Mouse (Mus musculus) megakaryocyte, adult 5-6 weeks (primary cell): ENCODE measurements at regions not wholly inside any gene's neighbourhood (a gene's known extent, or its start where the extent isn't known, plus 50 kb on each side); places are given as distances from the start of the nearest gene placed in this dataset.

Experiments
- ATAC-seq: 2 replicates; pipeline ENCODE4 v1.8.0; 2016; ENCODE audit warnings: mild to moderate bottlenecking, inconsistent platforms; ENCODE audit not compliant: poor library complexity, severe bottlenecking

GRCm38 (mm10) chr4:106024591-106024990 is 234.9 kb downstream of the Gm12728 start:
- ATAC-seq = no peak

GRCm38 (mm10) chr4:106025966-106026637 is 236.4 kb downstream of the Gm12728 start:
- no peak for ATAC-seq

GRCm38 (mm10) chr4:106040376-106040775 is 250.7 kb downstream of the Gm12728 start:
- ATAC-seq = no peak

GRCm38 (mm10) chr4:106042456-106042855 is 252.8 kb downstream of the Gm12728 start:
- ATAC-seq = no peak

GRCm38 (mm10) chr4:106043661-106044060 is 254.0 kb downstream of the Gm12728 start:
- ATAC-seq = no peak

- ATAC-seq = no peak
Measured at GRCm38 (mm10) chr4:106048053-106048452, 258.4 kb downstream of the Gm12728 start.

- ATAC-seq = no peak
Measured at GRCm38 (mm10) chr4:106048797-106049196, 259.1 kb downstream of the Gm12728 start.

GRCm38 (mm10) chr4:106049880-106050279 is 260.2 kb downstream of the Gm12728 start:
- no peak for ATAC-seq

- ATAC-seq = no peak
Measured at GRCm38 (mm10) chr4:106050297-106050696, 260.6 kb downstream of the Gm12728 start.

- no peak for ATAC-seq
Measured at GRCm38 (mm10) chr4:106053496-106053895, 262.5 kb upstream of the Usp24 start.

- no peak for ATAC-seq
Measured at GRCm38 (mm10) chr4:106054324-106054723, 261.7 kb upstream of the Usp24 start.

GRCm38 (mm10) chr4:106062651-106063050 is 253.4 kb upstream of the Usp24 start:
- ATAC-seq = no peak

- no peak for ATAC-seq
Measured at GRCm38 (mm10) chr4:106063851-106064382, 252.1 kb upstream of the Usp24 start.

- no peak for ATAC-seq
Measured at GRCm38 (mm10) chr4:106067023-106067422, 249.0 kb upstream of the Usp24 start.

- ATAC-seq = no peak
Measured at GRCm38 (mm10) chr4:106083546-106083945, 232.5 kb upstream of the Usp24 start.

GRCm38 (mm10) chr4:106091927-106092675 is 223.9 kb upstream of the Usp24 start:
- no peak for ATAC-seq

- no peak for ATAC-seq
Measured at GRCm38 (mm10) chr4:106092676-106093070, 223.3 kb upstream of the Usp24 start.

- ATAC-seq = no peak
Measured at GRCm38 (mm10) chr4:106093252-106093651, 222.8 kb upstream of the Usp24 start.

- ATAC-seq = no peak
Measured at GRCm38 (mm10) chr4:106094882-106095556, 221.0 kb upstream of the Usp24 start.

GRCm38 (mm10) chr4:106096130-106096529 is 219.9 kb upstream of the Usp24 start:
- ATAC-seq = no peak

- ATAC-seq = no peak
Measured at GRCm38 (mm10) chr4:106097846-106098245, 218.2 kb upstream of the Usp24 start.
